Mouse (Mus musculus) stomach, postnatal 0 days (tissue): ENCODE data around the gene Ttc7. TPM values are rescaled to one million over a fixed set of nuclear protein-coding genes. Genes with fewer than 3 reads are reported as not detected.
A peak's percentile ranks its signal among the peaks of the same experiment; 100 is the strongest.

Experiments used
- ATAC-seq: fragments of 200-750 bp; cut with Nextera tagmentation; 2 replicates; pipeline ENCODE4 v1.8.0; 2017; ENCODE audit not compliant: low FRiP score, low TSS enrichment
- DNase-seq: peaks from one replicate; pipeline ENCODE4 v3.0.0-alpha.2; 2016; ENCODE audit warnings: low spot score
- H3K27ac ChIP-seq: fragments of 300-500 bp; sonication (generic); replicated peaks from 2 replicates; pipeline ENCODE4 v1.5.1; 2014; ENCODE audit warnings: mild to moderate bottlenecking, control low read depth
- H3K27me3 ChIP-seq: fragments of 300-500 bp; sonication (generic); 2 replicates; pipeline ENCODE4 v1.6.1; 2014; ENCODE audit warnings: low read length; ENCODE audit not compliant: control insufficient read depth, insufficient read depth
- H3K36me3 ChIP-seq: fragments of 300-500 bp; sonication (generic); 2 replicates; pipeline ENCODE4 v1.6.1; 2014; ENCODE audit warnings: low read length, mixed read lengths; ENCODE audit not compliant: control insufficient read depth, insufficient read depth
- H3K4me1 ChIP-seq: fragments of 300-500 bp; sonication (generic); replicated peaks from 2 replicates; pipeline ENCODE4 v1.6.1; 2014; ENCODE audit warnings: antibody characterized with exemption; ENCODE audit not compliant: control insufficient read depth, insufficient read depth
- H3K4me2 ChIP-seq: fragments of 300-500 bp; sonication (generic); replicated peaks from 2 replicates; pipeline ENCODE4 v1.6.1; 2014; ENCODE audit warnings: low read depth, mild to moderate bottlenecking, control low read depth, moderate library complexity
- H3K4me3 ChIP-seq: fragments of 300-500 bp; sonication (generic); 2 replicates; pipeline ENCODE4 v1.5.1; 2014; ENCODE audit warnings: low read depth, low read length, control low read depth
- H3K9ac ChIP-seq: fragments of 300-500 bp; sonication (generic); 2 replicates; pipeline ENCODE4 v1.6.1; 2014; ENCODE audit warnings: mild to moderate bottlenecking, low read length, control low read depth, mixed read lengths
- H3K9me3 ChIP-seq: fragments of 300-500 bp; sonication (generic); 2 replicates; pipeline ENCODE4 v1.6.1; 2016; ENCODE audit warnings: low read length; ENCODE audit not compliant: control insufficient read depth
- CTCF ChIP-seq: IDR thresholded peaks from 2 replicates; pipeline ENCODE4 v1.5.1; 2016; ENCODE audit warnings: antibody characterized with exemption, low read depth, mild to moderate bottlenecking, moderate library complexity
- EP300 ChIP-seq: optimal IDR thresholded peaks from 2 replicates; pipeline ENCODE3; 2016; ENCODE audit warnings: antibody characterized with exemption
- WGBS: fragments of 180-500 bp; shearing (Covaris S2); extraction: QIAGEN DNeasy Blood & Tissue Kit; methylation state at CpG from one replicate; pipeline ENCODE4 v1.1.7; 2014; 5-methylcytosine and 5-hydroxymethylcytosine counted together
- polyA plus RNA-seq: library from polyadenylated mRNA; unstranded; fragments of >200 nt; fragmentation: Nextera tagmentation; extraction: Ambion mirVana; gene quantifications from 2 replicates; pipeline ENCODE4 v1.2.1, GENCODE M21; 2015

Gene Ttc7
- polyA plus RNA-seq, 1 experiment from 2014 or later, result 21.2 TPM

- no peak for DNase-seq
- no peaks in the 10 kb centered on the region for H3K9me3 ChIP-seq
- no peak overlapping the region for H3K4me2 ChIP-seq
- no peak overlapping the region for H3K9ac ChIP-seq
- H3K4me3 ChIP-seq, result no peak overlapping the region
- TF ChIP-seq CTCF (no peak), EP300 (no peak)
- WGBS, result 88% methylated on average over 9 of the region's 9 CpGs
- H3K27ac ChIP-seq, result no peak overlapping the region
- H3K27me3 ChIP-seq, result no peaks in the 10 kb centered on the region
- ATAC-seq, result no peak
- 0 out of 2 replicates have a peak, but pooled peaks cover under 1% of the 10 kb centered on the region for H3K36me3 ChIP-seq
- peaks cover 14% of the 10 kb centered on the region for H3K4me1 ChIP-seq
Observed at GRCm38 (mm10) chr17:87373327-87373726, 90.6 kb downstream of the Ttc7 start.

GRCm38 (mm10) chr17:87375941-87376511, 93.3 kb downstream of the Ttc7 start:
- Histone ChIP-seq H3K27ac (peak overlapping the region; percentile 80), H3K9ac (no peak overlapping the region), H3K27me3 (no peaks in the 10 kb centered on the region), H3K4me3 (no peak overlapping the region), H3K36me3 (no peaks in the 10 kb centered on the region), H3K4me2 (no peak overlapping the region), H3K4me1 (peaks cover 21% of the 10 kb centered on the region), H3K9me3 (no peaks in the 10 kb centered on the region)
- TF ChIP-seq EP300, result no peak
- no peak for TF ChIP-seq CTCF
- DNase-seq, result no peak
- ATAC-seq, result peak; percentile 43; the same call in 1 of the 2 replicates
- WGBS, result 24% methylated on average over 10 of the region's 10 CpGs

GRCm38 (mm10) chr17:87376831-87377471, 94.3 kb downstream of the Ttc7 start:
- Histone ChIP-seq H3K9ac (no peak overlapping the region), H3K4me3 (no peak overlapping the region), H3K4me2 (no peak overlapping the region), H3K27me3 (no peaks in the 10 kb centered on the region), H3K4me1 (peaks cover 21% of the 10 kb centered on the region), H3K27ac (peak overlapping the region; percentile 70), H3K36me3 (no peaks in the 10 kb centered on the region), H3K9me3 (no peaks in the 10 kb centered on the region)
- no peak for DNase-seq
- TF ChIP-seq CTCF (no peak), EP300 (no peak)
- 88% methylated on average over 6 of the region's 6 CpGs for WGBS
- no peak for ATAC-seq

- TF ChIP-seq EP300 (no peak), CTCF (no peak)
- no peaks in the 10 kb centered on the region for H3K9me3 ChIP-seq
- no peak overlapping the region for H3K4me3 ChIP-seq
- WGBS, result 54% methylated on average over 6 of the region's 6 CpGs
- no peak overlapping the region for H3K9ac ChIP-seq
- DNase-seq, result peak; percentile 67
- H3K36me3 ChIP-seq, result no peaks in the 10 kb centered on the region
- no peak overlapping the region for H3K4me2 ChIP-seq
- H3K4me1 ChIP-seq, result peaks cover 21% of the 10 kb centered on the region
- peak overlapping the region; percentile 40 for H3K27ac ChIP-seq
- H3K27me3 ChIP-seq, result no peaks in the 10 kb centered on the region
- peak; percentile 57; the same call in 1 of the 2 replicates for ATAC-seq
Observed at GRCm38 (mm10) chr17:87377536-87377935, 94.8 kb downstream of the Ttc7 start.

- ATAC-seq, result no peak
- Histone ChIP-seq H3K4me2 (no peak overlapping the region), H3K36me3 (no peaks in the 10 kb centered on the region), H3K9me3 (no peaks in the 10 kb centered on the region), H3K9ac (no peak overlapping the region), H3K4me1 (peaks cover 21% of the 10 kb centered on the region), H3K4me3 (no peak overlapping the region), H3K27me3 (no peaks in the 10 kb centered on the region), H3K27ac (peak overlapping the region; percentile 40)
- WGBS, result 53% methylated on average over 16 of the region's 16 CpGs
- TF ChIP-seq EP300, result no peak
- TF ChIP-seq CTCF, result peak; percentile 17; the same call in 1 of the 2 replicates
- DNase-seq, result no peak
Observed at GRCm38 (mm10) chr17:87378354-87379159, 95.9 kb downstream of the Ttc7 start.
